Mouse (Mus musculus): ENCODE measurements around the gene Tbc1d20. TPM values are rescaled to one million over a fixed set of nuclear protein-coding genes. Genes with fewer than 3 reads are reported as not detected.

The Tbc1d20 gene
- polyA plus RNA-seq, 1 experiment from 2014 or later: 38.8 TPM

DNA sequence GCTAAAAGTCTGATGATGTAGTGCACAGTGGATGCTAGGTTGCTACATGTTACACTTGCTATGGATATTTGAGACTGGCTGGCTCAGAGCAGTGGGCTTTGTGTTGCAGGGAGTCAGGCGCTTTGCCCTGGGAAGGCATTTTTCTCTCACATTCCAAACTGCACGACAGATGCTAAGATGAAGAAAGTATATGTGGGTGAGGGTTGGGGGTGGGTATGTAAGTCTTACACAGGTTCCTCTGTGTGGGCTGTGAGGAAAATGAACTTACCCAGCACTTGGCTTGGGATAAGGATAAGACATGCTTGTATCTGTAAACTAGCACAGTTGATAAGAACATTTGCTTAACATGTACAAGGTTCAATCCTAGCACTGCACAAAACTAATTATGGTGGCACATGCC, 9.2 kb downstream of the Tbc1d20 start:
- Histone ChIP-seq H3K4me2 (replicated peaks; ENCODE audit: low read depth, low read length) (no peak overlapping the region), H3K36me3 (ENCODE audit: insufficient read depth, low read length) (peaks cover 16% of the 10 kb centered on the region), H3K27me3 (replicated peaks; ENCODE audit: insufficient read depth, low read length) (no peaks in the 10 kb centered on the region), H3K27ac (ENCODE audit: low read length) (no peak overlapping the region), H3K4me3 (ENCODE audit: low read depth, low read length) (no peak overlapping the region), H3K9ac (replicated peaks; ENCODE audit: low read depth) (no peak overlapping the region), H3K4me1 (ENCODE audit: insufficient read depth, low read depth, low read length) (no peaks in the 10 kb centered on the region; the same call in 1 of the 2 replicates), H3K9me3 (ENCODE audit: low read length) (no peaks in the 10 kb centered on the region)
- DNase-seq (ENCODE audit: low spot score) (no peak), ATAC-seq (no peak)
- no peak for TF ChIP-seq CTCF (IDR thresholded peaks at IDR 0.05)
- TF ChIP-seq EP300 (IDR thresholded peaks at IDR 0.05): no peak
- 80% methylated on average over 2 of the region's 2 CpGs for WGBS

DNA sequence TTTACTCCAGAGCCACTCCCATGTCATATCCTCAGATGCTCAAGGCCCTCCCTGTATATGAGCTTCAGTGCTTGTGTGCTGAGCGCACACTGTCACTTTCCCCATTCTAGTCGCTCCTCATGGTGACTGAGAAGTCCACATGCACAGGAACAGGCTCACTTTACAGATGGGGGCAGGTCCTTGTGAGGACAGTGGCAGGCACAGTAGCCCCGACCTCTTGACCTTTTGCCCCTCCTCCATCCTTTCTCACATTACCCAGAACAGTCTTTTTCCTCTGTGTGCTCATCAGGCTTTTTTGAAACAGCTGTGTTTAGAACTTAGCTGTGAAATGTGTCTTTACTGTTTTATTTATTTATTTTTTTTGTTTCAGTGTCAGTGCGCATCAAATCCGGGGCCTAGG, 10.2 kb downstream of the Tbc1d20 start:
- Histone ChIP-seq H3K4me2 (replicated peaks; ENCODE audit: low read depth, low read length) (no peak overlapping the region), H3K4me1 (ENCODE audit: insufficient read depth, low read depth, low read length) (no peaks in the 10 kb centered on the region), H3K27ac (ENCODE audit: low read length) (no peak overlapping the region), H3K9ac (replicated peaks; ENCODE audit: low read depth) (no peak overlapping the region), H3K36me3 (ENCODE audit: insufficient read depth, low read length) (peaks cover 23% of the 10 kb centered on the region), H3K9me3 (ENCODE audit: low read length) (no peaks in the 10 kb centered on the region), H3K4me3 (ENCODE audit: low read depth, low read length) (no peak overlapping the region), H3K27me3 (replicated peaks; ENCODE audit: insufficient read depth, low read length) (no peaks in the 10 kb centered on the region)
- 57% methylated on average over 5 of the region's 5 CpGs for WGBS
- TF ChIP-seq CTCF (IDR thresholded peaks at IDR 0.05): no peak
- no peak for TF ChIP-seq EP300 (IDR thresholded peaks at IDR 0.05)
- ATAC-seq: no peak
- no peak for DNase-seq (ENCODE audit: low spot score)

DNA sequence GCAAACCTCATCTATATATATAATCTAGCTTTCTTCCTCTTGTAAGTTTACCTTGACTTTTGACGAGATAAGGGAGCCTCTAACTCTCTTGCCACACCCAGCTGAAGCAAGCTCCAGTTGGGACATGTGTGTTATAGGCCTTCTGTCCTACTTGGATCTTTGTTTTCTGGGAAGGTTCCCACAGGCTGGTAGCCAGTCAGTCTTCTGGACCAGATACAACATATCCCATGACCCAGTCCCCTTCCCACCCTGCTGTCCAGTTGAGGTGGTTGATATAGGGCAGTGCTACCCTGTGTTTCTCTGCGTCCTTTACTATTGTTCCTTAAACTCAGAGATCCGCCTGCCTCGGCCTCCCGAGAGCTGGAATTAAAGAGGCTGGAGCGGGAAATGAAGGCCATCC, 11.9 kb downstream of the Tbc1d20 start:
- Histone ChIP-seq H3K4me1 (ENCODE audit: insufficient read depth, low read depth, low read length) (no peaks in the 10 kb centered on the region), H3K9me3 (ENCODE audit: low read length) (no peaks in the 10 kb centered on the region), H3K36me3 (ENCODE audit: insufficient read depth, low read length) (peaks cover 28% of the 10 kb centered on the region), H3K4me3 (ENCODE audit: low read depth, low read length) (no peak overlapping the region), H3K9ac (replicated peaks; ENCODE audit: low read depth) (no peak overlapping the region), H3K27me3 (replicated peaks; ENCODE audit: insufficient read depth, low read length) (no peaks in the 10 kb centered on the region), H3K4me2 (replicated peaks; ENCODE audit: low read depth, low read length) (no peak overlapping the region), H3K27ac (ENCODE audit: low read length) (no peak overlapping the region)
- no peak for ATAC-seq
- no peak for DNase-seq (ENCODE audit: low spot score)
- 89% methylated on average over 6 of the region's 6 CpGs for whole genome bisulfite sequencing
- TF ChIP-seq EP300 (IDR thresholded peaks at IDR 0.05): no peak
- TF ChIP-seq CTCF (IDR thresholded peaks at IDR 0.05): no peak

DNA sequence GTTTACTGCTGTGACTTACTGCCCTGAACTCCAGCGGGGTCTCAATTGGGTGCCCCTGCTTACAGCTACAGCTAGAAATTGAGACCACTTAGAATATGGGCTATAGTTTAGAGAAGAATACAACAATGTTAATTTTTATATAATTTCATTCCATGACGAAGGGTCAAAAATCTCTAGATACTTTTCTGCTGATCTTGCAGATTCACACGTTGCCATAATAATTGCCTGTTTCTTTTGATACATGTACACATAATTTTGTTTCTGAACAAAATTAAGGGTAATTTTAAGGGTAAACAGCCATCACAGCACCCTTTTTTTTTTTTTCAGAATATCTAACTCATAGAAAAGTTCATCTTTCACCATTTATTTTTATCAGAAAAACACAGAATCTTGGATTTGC, 13.6 kb downstream of the Tbc1d20 start:
- no peak for ATAC-seq
- Histone ChIP-seq H3K4me1 (ENCODE audit: insufficient read depth, low read depth, low read length) (no peaks in the 10 kb centered on the region), H3K27ac (ENCODE audit: low read length) (no peak overlapping the region), H3K4me3 (ENCODE audit: low read depth, low read length) (no peak overlapping the region), H3K9ac (replicated peaks; ENCODE audit: low read depth) (no peak overlapping the region), H3K36me3 (ENCODE audit: insufficient read depth, low read length) (peaks cover 43% of the 10 kb centered on the region), H3K9me3 (ENCODE audit: low read length) (no peaks in the 10 kb centered on the region), H3K4me2 (replicated peaks; ENCODE audit: low read depth, low read length) (no peak overlapping the region), H3K27me3 (replicated peaks; ENCODE audit: insufficient read depth, low read length) (no peaks in the 10 kb centered on the region)
- 90% methylated on average over 3 of the region's 3 CpGs for WGBS
- DNase-seq (ENCODE audit: low spot score): no peak
- TF ChIP-seq EP300 (IDR thresholded peaks at IDR 0.05): no peak
- no peak for TF ChIP-seq CTCF (IDR thresholded peaks at IDR 0.05)

DNA sequence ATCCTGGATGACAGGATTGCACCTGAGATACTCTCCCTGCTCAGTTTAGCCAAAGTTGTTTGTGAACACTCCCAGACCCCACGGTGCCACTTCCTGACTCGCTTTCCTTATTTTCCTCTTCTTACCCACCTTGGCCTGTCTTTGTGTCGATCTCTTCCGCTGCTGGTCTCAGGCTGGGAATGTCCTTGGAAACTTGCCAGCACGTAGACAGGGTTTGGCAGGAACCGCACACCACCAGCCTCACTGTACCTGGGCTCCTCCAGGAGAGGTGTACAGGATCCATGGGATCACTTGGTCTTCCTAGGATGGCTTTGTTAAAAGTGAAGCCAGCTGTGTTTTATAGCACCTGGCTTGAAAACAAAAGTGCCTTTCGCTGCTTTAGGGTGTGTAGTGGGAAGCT, 19.4 kb downstream of the Tbc1d20 start:
- Histone ChIP-seq H3K27me3 (replicated peaks; ENCODE audit: insufficient read depth, low read length) (no peaks in the 10 kb centered on the region), H3K9me3 (ENCODE audit: low read length) (no peaks in the 10 kb centered on the region), H3K4me3 (ENCODE audit: low read depth, low read length) (no peak overlapping the region), H3K9ac (replicated peaks; ENCODE audit: low read depth) (no peak overlapping the region), H3K27ac (ENCODE audit: low read length) (no peak overlapping the region), H3K4me1 (ENCODE audit: insufficient read depth, low read depth, low read length) (no peaks in the 10 kb centered on the region), H3K36me3 (ENCODE audit: insufficient read depth, low read length) (peaks cover 52% of the 10 kb centered on the region), H3K4me2 (replicated peaks; ENCODE audit: low read depth, low read length) (no peak overlapping the region)
- no peak for DNase-seq (ENCODE audit: low spot score)
- TF ChIP-seq CTCF (IDR thresholded peaks at IDR 0.05) (no peak), EP300 (IDR thresholded peaks at IDR 0.05) (no peak)
- no peak for ATAC-seq
- 43% methylated on average over 7 of the region's 7 CpGs for WGBS

DNA sequence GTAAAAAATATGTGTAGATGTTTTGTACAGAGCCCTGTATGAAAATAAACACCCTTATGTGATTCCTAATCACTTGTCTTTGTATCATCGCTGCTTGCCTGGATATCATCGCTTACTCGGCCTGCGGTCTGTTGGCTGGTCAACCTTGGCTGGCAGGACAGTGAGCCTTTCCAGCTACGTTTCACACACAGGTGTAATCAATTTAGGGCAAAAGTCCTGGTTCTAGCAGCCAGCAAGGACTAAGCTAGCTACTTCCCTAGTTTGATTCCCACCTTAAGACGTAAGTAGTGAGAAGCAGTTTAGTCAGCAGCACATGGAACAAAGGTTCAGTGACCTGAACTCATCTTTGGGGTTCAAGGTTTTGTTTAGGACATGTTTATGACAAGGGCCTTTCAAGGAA, 20.3 kb downstream of the Tbc1d20 start:
- WGBS: 90% methylated on average over 6 of the region's 6 CpGs
- TF ChIP-seq CTCF (IDR thresholded peaks at IDR 0.05) (no peak), EP300 (IDR thresholded peaks at IDR 0.05) (no peak)
- Histone ChIP-seq H3K4me2 (replicated peaks; ENCODE audit: low read depth, low read length) (no peak overlapping the region), H3K27me3 (replicated peaks; ENCODE audit: insufficient read depth, low read length) (no peaks in the 10 kb centered on the region), H3K27ac (ENCODE audit: low read length) (no peak overlapping the region), H3K36me3 (ENCODE audit: insufficient read depth, low read length) (peaks cover 52% of the 10 kb centered on the region), H3K9me3 (ENCODE audit: low read length) (no peaks in the 10 kb centered on the region), H3K4me3 (ENCODE audit: low read depth, low read length) (no peak overlapping the region), H3K4me1 (ENCODE audit: insufficient read depth, low read depth, low read length) (no peaks in the 10 kb centered on the region), H3K9ac (replicated peaks; ENCODE audit: low read depth) (no peak overlapping the region)
- no peak for DNase-seq (ENCODE audit: low spot score)
- no peak for ATAC-seq

DNA sequence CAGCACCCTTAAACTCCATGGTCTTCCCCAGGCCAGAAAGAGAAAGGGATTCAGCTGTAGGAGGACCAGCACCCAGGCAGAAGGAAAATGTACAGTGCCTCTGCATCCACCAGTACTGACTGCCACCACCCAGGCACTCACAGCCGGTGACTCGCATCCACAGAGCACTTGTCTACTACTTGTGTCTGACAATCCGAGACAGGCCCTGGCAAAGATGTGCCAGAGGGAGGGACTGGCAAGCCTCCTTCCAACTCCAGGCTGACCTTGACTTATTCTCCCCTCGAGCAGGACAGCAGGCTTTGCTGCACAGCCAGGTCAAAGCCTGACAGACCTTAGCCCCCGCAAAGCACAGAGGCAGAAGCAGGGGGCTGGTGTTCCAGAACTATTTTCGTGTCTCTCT, 23.4 kb downstream of the Tbc1d20 start:
- no peak overlapping the region for H3K4me2 ChIP-seq (replicated peaks; ENCODE audit: low read depth, low read length)
- no peak overlapping the region for H3K27ac ChIP-seq (ENCODE audit: low read length)
- H3K27me3 ChIP-seq (replicated peaks; ENCODE audit: insufficient read depth, low read length): no peaks in the 10 kb centered on the region
- no peak for ATAC-seq
- H3K9me3 ChIP-seq (ENCODE audit: low read length): no peaks in the 10 kb centered on the region
- H3K4me3 ChIP-seq (ENCODE audit: low read depth, low read length): no peak overlapping the region
- TF ChIP-seq CTCF (IDR thresholded peaks at IDR 0.05): no peak
- no peak for TF ChIP-seq EP300 (IDR thresholded peaks at IDR 0.05)
- DNase-seq (ENCODE audit: low spot score): no peak
- no peak overlapping the region for H3K9ac ChIP-seq (replicated peaks; ENCODE audit: low read depth)
- H3K4me1 ChIP-seq (ENCODE audit: insufficient read depth, low read depth, low read length): no peaks in the 10 kb centered on the region
- 72% methylated on average over 6 of the region's 6 CpGs for WGBS
- H3K36me3 ChIP-seq (ENCODE audit: insufficient read depth, low read length): peaks cover 43% of the 10 kb centered on the region

All from lung, postnatal 0 days (tissue).